Mouse (Mus musculus) heart, adult 2 months (tissue): ENCODE results near the gene Igsf21. TPM values are rescaled to one million over a fixed set of nuclear protein-coding genes. Genes with fewer than 3 reads are reported as not detected.

Experiments
- DNase-seq, 2 experiments: peaks; one replicate each; pipeline ENCODE4 v3.0.0; 2021
- H3K27ac ChIP-seq: fragments of 200-600 bp; 2 replicates; pipeline ENCODE4 v1.8.1; 2022
- H3K27me3 ChIP-seq: fragments of 200-500 bp; 2 replicates; pipeline ENCODE4 v1.6.1; 2012; ENCODE audit warnings: mild to moderate bottlenecking, low read length, inconsistent platforms, mixed read lengths; ENCODE audit not compliant: control insufficient read depth, insufficient read depth
- H3K36me3 ChIP-seq: fragments of 200-500 bp; 2 replicates; pipeline ENCODE4 v1.6.1; 2012; ENCODE audit warnings: low read length, inconsistent platforms; ENCODE audit not compliant: control insufficient read depth, insufficient read depth
- H3K4me1 ChIP-seq: fragments of 200-500 bp; 2 replicates; pipeline ENCODE4 v1.6.1; 2011; ENCODE audit warnings: low read length; ENCODE audit not compliant: control insufficient read depth, insufficient read depth
- H3K4me3 ChIP-seq: fragments of 200-600 bp; 2 replicates; pipeline ENCODE4 v1.8.1; 2022
- H3K79me2 ChIP-seq: fragments of 200-500 bp; replicated peaks from 2 replicates; pipeline ENCODE4 v1.6.1; 2012; ENCODE audit warnings: mild to moderate bottlenecking, inconsistent platforms, low read length, moderate library complexity, mixed read lengths; ENCODE audit not compliant: control insufficient read depth, insufficient read depth
- H3K9ac ChIP-seq: fragments of 200-500 bp; 2 replicates; pipeline ENCODE4 v1.6.1; 2012; ENCODE audit warnings: low read depth, mild to moderate bottlenecking, control low read depth, inconsistent platforms, low read length, mixed read lengths
- CTCF ChIP-seq: fragments of 200-600 bp; IDR thresholded peaks from 2 replicates; pipeline ENCODE4 v1.8.1; 2022; ENCODE audit warnings: antibody characterized with exemption, mild to moderate bottlenecking, moderate library complexity
- EP300 ChIP-seq: fragments of 200-500 bp; IDR thresholded peaks from 2 replicates; pipeline ENCODE4 v1.6.1; 2011; ENCODE audit warnings: low read depth, low read length, control low read depth; ENCODE audit not compliant: insufficient read depth
- POLR2A ChIP-seq: fragments of 200-500 bp; IDR thresholded peaks from 2 replicates; pipeline ENCODE4 v1.6.1; 2011; ENCODE audit warnings: mild to moderate bottlenecking, low read depth, low read length, control low read depth; ENCODE audit not compliant: insufficient read depth
- WGBS: fragments of 180-500 bp; shearing (Covaris S2); methylation state at CpG from one replicate; pipeline ENCODE4 v1.1.7; 2018; 5-methylcytosine and 5-hydroxymethylcytosine counted together
- intact Hi-C: fragments of 180-260 bp; cut with DNase I; formaldehyde crosslinking; loops from one replicate; pipeline ENCODE4 v1.15.1; 2025
- polyA plus RNA-seq: library from polyadenylated mRNA; depleted of rRNA; stranded (reverse); fragments of >200 nt; gene quantifications from 2 replicates; pipeline ENCODE4 v1.2.3, GENCODE M21; 2012
- total RNA-seq, 2 experiments: library from RNA; stranded (reverse); gene quantifications; 2 replicates each; pipeline ENCODE4 v1.2.3; 2021

Gene Igsf21
- total and polyA plus RNA-seq, 3 experiments, result 0.14 to 0.76 (median 0.16) TPM

- no peak for DNase-seq
- 58% methylated on average over 9 of the region's 9 CpGs for WGBS
- H3K4me3 ChIP-seq, result no peak overlapping the region
These were observed 49.9 kb downstream of the Igsf21 start for GRCm38 (mm10) chr4:140196717-140197116.

GRCm38 (mm10) chr4:140192276-140193002, 54.1 kb downstream of the Igsf21 start:
- intact Hi-C loops, result no loop called here
- H3K27me3 ChIP-seq, result no peaks in the 10 kb centered on the region
- no peak for TF ChIP-seq CTCF
- no peak for TF ChIP-seq EP300
- no peak for TF ChIP-seq POLR2A
- no peak overlapping the region for H3K4me3 ChIP-seq
- DNase-seq, result no peak
- H3K9ac ChIP-seq, result no peak overlapping the region
- no peak overlapping the region for H3K27ac ChIP-seq
- no peaks in the 10 kb centered on the region for H3K36me3 ChIP-seq
- no peaks in the 10 kb centered on the region for H3K79me2 ChIP-seq
- no peaks in the 10 kb centered on the region for H3K4me1 ChIP-seq
- WGBS, result 73% methylated on average over 18 of the region's 18 CpGs

More at GRCm38 (mm10) chr4:140196717-140197116, 49.9 kb downstream of the Igsf21 start:
- no peak for TF ChIP-seq CTCF
- TF ChIP-seq POLR2A, result no peak
- TF ChIP-seq EP300, result no peak
- intact Hi-C loops, result no loop called here
- H3K79me2 ChIP-seq, result no peaks in the 10 kb centered on the region
- H3K27ac ChIP-seq, result no peak overlapping the region
- H3K36me3 ChIP-seq, result no peaks in the 10 kb centered on the region
- no peak overlapping the region for H3K9ac ChIP-seq
- no peaks in the 10 kb centered on the region for H3K27me3 ChIP-seq
- H3K4me1 ChIP-seq, result no peaks in the 10 kb centered on the region

- H3K27me3 ChIP-seq, result no peaks in the 10 kb centered on the region; the same call in 1 of the 2 replicates
- no peaks in the 10 kb centered on the region for H3K4me1 ChIP-seq
- WGBS, result 70% methylated on average over 9 of the region's 9 CpGs
- TF ChIP-seq CTCF, result no peak
- no peak for TF ChIP-seq POLR2A
- TF ChIP-seq EP300, result no peak
- H3K36me3 ChIP-seq, result no peaks in the 10 kb centered on the region
- DNase-seq, result no peak
- no peak overlapping the region for H3K4me3 ChIP-seq
- no peaks in the 10 kb centered on the region for H3K79me2 ChIP-seq
- H3K27ac ChIP-seq, result no peak overlapping the region
- intact Hi-C loops, result no loop called here
- no peak overlapping the region for H3K9ac ChIP-seq
These were observed 57.0 kb downstream of the Igsf21 start for GRCm38 (mm10) chr4:140189601-140190000.

- no peaks in the 10 kb centered on the region; the same call in 1 of the 2 replicates for H3K27me3 ChIP-seq
- H3K4me3 ChIP-seq, result no peak overlapping the region
- WGBS, result 36% methylated on average over 7 of the region's 7 CpGs
- no peak overlapping the region for H3K9ac ChIP-seq
- no peak for DNase-seq
- intact Hi-C loops, result no loop called here
- H3K36me3 ChIP-seq, result no peaks in the 10 kb centered on the region
- H3K4me1 ChIP-seq, result no peaks in the 10 kb centered on the region
- H3K27ac ChIP-seq, result no peak overlapping the region
- no peaks in the 10 kb centered on the region for H3K79me2 ChIP-seq
- TF ChIP-seq POLR2A (no peak), CTCF (no peak), EP300 (no peak)
These were observed 58.0 kb downstream of the Igsf21 start for GRCm38 (mm10) chr4:140188626-140189025.

GRCm38 (mm10) chr4:140187404-140188145, 59.0 kb downstream of the Igsf21 start:
- Histone ChIP-seq H3K27ac (no peak overlapping the region), H3K79me2 (no peaks in the 10 kb centered on the region), H3K9ac (no peak overlapping the region), H3K27me3 (no peaks in the 10 kb centered on the region; the same call in 1 of the 2 replicates), H3K4me3 (no peak overlapping the region), H3K36me3 (no peaks in the 10 kb centered on the region), H3K4me1 (no peaks in the 10 kb centered on the region)
- TF ChIP-seq POLR2A (no peak), CTCF (no peak), EP300 (no peak)
- intact Hi-C loops, result no loop called here
- 72% methylated on average over 8 of the region's 8 CpGs for WGBS
- DNase-seq, result no peak

GRCm38 (mm10) chr4:140179576-140179975, 67.0 kb downstream of the Igsf21 start:
- H3K79me2 ChIP-seq, result no peaks in the 10 kb centered on the region
- intact Hi-C loops, result no loop called here
- no peaks in the 10 kb centered on the region for H3K4me1 ChIP-seq
- H3K27me3 ChIP-seq, result no peaks in the 10 kb centered on the region
- DNase-seq, result no peak
- H3K27ac ChIP-seq, result no peak overlapping the region
- no peak overlapping the region for H3K4me3 ChIP-seq
- H3K9ac ChIP-seq, result no peak overlapping the region
- TF ChIP-seq POLR2A (no peak), CTCF (peak; percentile 56)
- 68% methylated on average over 6 of the region's 6 CpGs for WGBS
- no peaks in the 10 kb centered on the region for H3K36me3 ChIP-seq
